Mouse (Mus musculus) hindbrain, embryonic 16.5 days (tissue): Measurements from ENCODE around the gene Sell. TPM values are rescaled to one million over a fixed set of nuclear protein-coding genes. Genes with fewer than 3 reads are reported as not detected.

Source experiments
- polyA plus RNA-seq: library from polyadenylated mRNA; unstranded; fragments of >200 nt; fragmentation: Nextera tagmentation; extraction: Ambion mirVana; gene quantifications from 2 replicates; pipeline ENCODE4 v1.2.1, GENCODE M21; 2015

Sell gene
- polyA plus RNA-seq, 1 experiment from 2014 or later: 0.20 TPM

Other genes with a start within 250 kb of the Sell start
- gene Scyl3, start 132.9 kb upstream of the Sell start, polyA plus RNA-seq: 13.1 and 14.7 TPM in 2 replicates
- gene BC055324, start 67.2 kb upstream of the Sell start, polyA plus RNA-seq: 3.7 and 5.1 TPM in 2 replicates
- 7.6 and 7.8 TPM in 2 replicates for gene Mettl18, start 67.1 kb upstream of the Sell start, polyA plus RNA-seq
- gene Sele, start 13.7 kb upstream of the Sell start, polyA plus RNA-seq: not detected in 2 replicates
- gene Selp, start 53.3 kb downstream of the Sell start, polyA plus RNA-seq: not detected in 2 replicates
- 0.09 and 0.21 TPM in 2 replicates for gene F5, start 89.9 kb downstream of the Sell start, polyA plus RNA-seq
- 9.1 and 9.5 TPM in 2 replicates for gene Slc19a2, start 187.1 kb downstream of the Sell start, polyA plus RNA-seq
- 23.9 and 26.4 TPM in 2 replicates for gene Ccdc181, start 213.6 kb downstream of the Sell start, polyA plus RNA-seq
- gene Nme7, start 242.1 kb downstream of the Sell start, polyA plus RNA-seq: 32.0 and 35.8 TPM in 2 replicates
- gene Blzf1, start 245.5 kb downstream of the Sell start, polyA plus RNA-seq: 29.4 and 31.3 TPM in 2 replicates